ENCODE assay signal across 13 mouse cellular contexts in genomic region chr12:26781537-26781936, GRCm38 (mm10).
DNase-seq lines count a peak whose midpoint lies in the region; ATAC-seq lines count a peak whose summit lies in the region.
"Had no signal": no experiment of that assay in that cellular context is flagged by ENCODE, and none has a peak within 500 bp of the region (broad histone marks: within the 10 kb centered on the region; RNA-seq: fewer than 3 reads in every experiment).

No protein-coding gene starts in this region.

- WGBS in forebrain, embryonic 14.5 days = 63% methylated on average over 3 of the region's 3 CpGs
- 90% methylated on average over 3 of the region's 3 CpGs for WGBS in forebrain, embryonic 10.5 days
- 49% methylated on average over 3 of the region's 3 CpGs for WGBS in forebrain, embryonic 16.5 days

- no peaks in the 10 kb centered on the region; the same call in none of the 2 replicates for H3K4me1 ChIP-seq in forebrain, embryonic 14.5 days (ENCODE audit: control insufficient read depth, insufficient read depth, low read length)
- peaks cover 10% of the 10 kb centered on the region; the same call in 1 of the 2 replicates for H3K4me1 ChIP-seq in forebrain, embryonic 10.5 days
- peaks cover 14% of the 10 kb centered on the region for H3K4me1 ChIP-seq in forebrain, embryonic 16.5 days (replicated peaks; ENCODE audit: control insufficient read depth, insufficient read depth, low read length)
- H3K4me1 ChIP-seq: limb, embryonic 15.5 days; megakaryocyte, embryonic 14.5 days; neural tube, embryonic 12.5 days had no signal

- no peaks in the 10 kb centered on the region for H3K27me3 ChIP-seq in forebrain, embryonic 14.5 days (replicated peaks; ENCODE audit: control insufficient read depth, insufficient read depth, low read length)
- H3K27me3 ChIP-seq in forebrain, embryonic 10.5 days (ENCODE audit: poor library complexity, severe bottlenecking) = no peaks in the 10 kb centered on the region
- H3K27me3 ChIP-seq in forebrain, embryonic 16.5 days (replicated peaks; ENCODE audit: control insufficient read depth, insufficient read depth, low read length) = no peaks in the 10 kb centered on the region
- H3K27me3 ChIP-seq: limb, embryonic 15.5 days; megakaryocyte, embryonic 14.5 days; neural tube, embryonic 12.5 days had no signal

- H3K36me3 ChIP-seq in forebrain, embryonic 14.5 days (ENCODE audit: control insufficient read depth, insufficient read depth, low read length) = no peaks in the 10 kb centered on the region
- H3K36me3 ChIP-seq in forebrain, embryonic 10.5 days (replicated peaks) = no peaks in the 10 kb centered on the region
- no peaks in the 10 kb centered on the region for H3K36me3 ChIP-seq in forebrain, embryonic 16.5 days (ENCODE audit: control insufficient read depth, insufficient read depth)
- H3K36me3 ChIP-seq: limb, embryonic 15.5 days; neural tube, embryonic 12.5 days had no signal

- ATAC-seq in forebrain, embryonic 14.5 days = peak; percentile 48
- peak; percentile 49 for ATAC-seq in forebrain, embryonic 16.5 days
- ATAC-seq: intestine, embryonic 16.5 days had no signal

- peak; percentile 74 for DNase-seq in forebrain, embryonic 14.5 days (ENCODE audit: low spot score)
- no peak for DNase-seq in forebrain, embryonic 10.5 days (ENCODE audit: extremely low spot score, low spot score)
- peak; percentile 79 to 85 for DNase-seq in layer of hippocampus, postnatal 14 days (ENCODE audit: low spot score in 2 of 2)
- DNase-seq in right cerebral cortex, adult 18-20 months = peak; percentile 83
- no peak for DNase-seq in thymus, postnatal 25 days
- DNase-seq in urinary bladder, postnatal 10 days (ENCODE audit: low spot score) = no peak
- no peak for DNase-seq in embryo, embryonic 11 days
- DNase-seq: B cell, adult 2 months had no signal

- no peaks in the 10 kb centered on the region for H3K9me3 ChIP-seq in forebrain, embryonic 14.5 days (replicated peaks; ENCODE audit: control insufficient read depth, low read length)
- no peaks in the 10 kb centered on the region for H3K9me3 ChIP-seq in forebrain, embryonic 10.5 days
- H3K9me3 ChIP-seq in forebrain, embryonic 16.5 days (ENCODE audit: control insufficient read depth, low read length) = no peaks in the 10 kb centered on the region
- H3K9me3 ChIP-seq: limb, embryonic 15.5 days; neural tube, embryonic 12.5 days had no signal

- no peak overlapping the region for H3K4me3 ChIP-seq in forebrain, embryonic 14.5 days (ENCODE audit: low read depth, low read length)
- no peak overlapping the region for H3K4me3 ChIP-seq in forebrain, embryonic 10.5 days
- no peak overlapping the region for H3K4me3 ChIP-seq in forebrain, embryonic 16.5 days (replicated peaks; ENCODE audit: low read length)
- H3K4me3 ChIP-seq: limb, embryonic 15.5 days; megakaryocyte, embryonic 14.5 days; neural tube, embryonic 12.5 days had no signal

- H3K9ac ChIP-seq in forebrain, embryonic 14.5 days (ENCODE audit: low read length) = no peak overlapping the region
- no peak overlapping the region for H3K9ac ChIP-seq in forebrain, embryonic 16.5 days (replicated peaks; ENCODE audit: low read depth, low read length)
- H3K9ac ChIP-seq: limb, embryonic 15.5 days; neural tube, embryonic 12.5 days had no signal

- H3K27ac ChIP-seq in forebrain, embryonic 14.5 days (ENCODE audit: low read depth, low read length) = peak overlapping the region; percentile 5; the same call in 1 of the 2 replicates
- no peak overlapping the region for H3K27ac ChIP-seq in forebrain, embryonic 10.5 days
- H3K27ac ChIP-seq in forebrain, embryonic 16.5 days (ENCODE audit: low read length) = peak overlapping the region; percentile 25
- H3K27ac ChIP-seq: limb, embryonic 15.5 days; neural tube, embryonic 12.5 days had no signal

- no peak overlapping the region for H3K4me2 ChIP-seq in forebrain, embryonic 14.5 days (ENCODE audit: low read length)
- H3K4me2 ChIP-seq in forebrain, embryonic 16.5 days (ENCODE audit: low read length) = no peak overlapping the region
- H3K4me2 ChIP-seq: limb, embryonic 15.5 days; neural tube, embryonic 12.5 days had no signal

Comparison
In these comparisons a context has a peak if more than half of its experiments do, and no peak if none do; other contexts are left out.
1. DNase-seq: peak in forebrain, embryonic 14.5 days (single experiment), layer of hippocampus, postnatal 14 days (2 of 2) and right cerebral cortex, adult 18-20 months (single experiment); none in forebrain, embryonic 10.5 days (single experiment), thymus, postnatal 25 days (single experiment), urinary bladder, postnatal 10 days (single experiment) and embryo, embryonic 11 days (single experiment).